Mouse (Mus musculus): ENCODE measurements around the gene Mtmr10. TPM values are rescaled to one million over a fixed set of nuclear protein-coding genes. Genes with fewer than 3 reads are reported as not detected.

Gene Mtmr10
- 9.1 TPM for polyA plus RNA-seq (2014; fragmentation: Illumina TruSeq; extraction: RNeasy Lipid Tissue Mini Kit (QIAGEN cat#74804); ENCODE audit: low replicate concordance)

GRCm38 (mm10) chr7:64287414-64288091, at the start of gene Mtmr10:
Gene Mtmr10 (plus strand): TSS chr7:64287653.

GRCm38 (mm10) chr7:64373830-64374562, 86.5 kb downstream of the Mtmr10 start, which contains the start of gene Fan1:
Gene Fan1 (minus strand): TSS chr7:64374095.

Other genes starting within 250 kb of the Mtmr10 start
- not detected for gene Trpm1, start 133.8 kb upstream of the Mtmr10 start, polyA plus RNA-seq (2014; fragmentation: Illumina TruSeq; extraction: RNeasy Lipid Tissue Mini Kit (QIAGEN cat#74804); ENCODE audit: low replicate concordance)
- 2.0 TPM for gene Fan1, start 86.4 kb downstream of the Mtmr10 start, polyA plus RNA-seq (2014; fragmentation: Illumina TruSeq; extraction: RNeasy Lipid Tissue Mini Kit (QIAGEN cat#74804); ENCODE audit: low replicate concordance)
- gene Mphosph10, start 104.6 kb downstream of the Mtmr10 start, polyA plus RNA-seq (2014; fragmentation: Illumina TruSeq; extraction: RNeasy Lipid Tissue Mini Kit (QIAGEN cat#74804); ENCODE audit: low replicate concordance): 34.8 TPM
- gene Mcee, start 105.0 kb downstream of the Mtmr10 start, polyA plus RNA-seq (2014; fragmentation: Illumina TruSeq; extraction: RNeasy Lipid Tissue Mini Kit (QIAGEN cat#74804); ENCODE audit: low replicate concordance): 156 TPM
- gene Apba2, start 214.1 kb downstream of the Mtmr10 start, polyA plus RNA-seq (2014; fragmentation: Illumina TruSeq; extraction: RNeasy Lipid Tissue Mini Kit (QIAGEN cat#74804); ENCODE audit: low replicate concordance): not detected